Mouse (Mus musculus) layer of hippocampus, adult 11-12 months (tissue): ENCODE data around the gene Ugt1a6a.
"Not testable (repeated sequence)": the region's sequence is repeated elsewhere in the genome, so short reads cannot be mapped to it uniquely, and the experiment has no call there.

Experiments
- DNase-seq: peaks from one replicate; pipeline ENCODE4 v3.0.0; 2022; ENCODE audit warnings: low spot score

The Ugt1a6a gene

DNA sequence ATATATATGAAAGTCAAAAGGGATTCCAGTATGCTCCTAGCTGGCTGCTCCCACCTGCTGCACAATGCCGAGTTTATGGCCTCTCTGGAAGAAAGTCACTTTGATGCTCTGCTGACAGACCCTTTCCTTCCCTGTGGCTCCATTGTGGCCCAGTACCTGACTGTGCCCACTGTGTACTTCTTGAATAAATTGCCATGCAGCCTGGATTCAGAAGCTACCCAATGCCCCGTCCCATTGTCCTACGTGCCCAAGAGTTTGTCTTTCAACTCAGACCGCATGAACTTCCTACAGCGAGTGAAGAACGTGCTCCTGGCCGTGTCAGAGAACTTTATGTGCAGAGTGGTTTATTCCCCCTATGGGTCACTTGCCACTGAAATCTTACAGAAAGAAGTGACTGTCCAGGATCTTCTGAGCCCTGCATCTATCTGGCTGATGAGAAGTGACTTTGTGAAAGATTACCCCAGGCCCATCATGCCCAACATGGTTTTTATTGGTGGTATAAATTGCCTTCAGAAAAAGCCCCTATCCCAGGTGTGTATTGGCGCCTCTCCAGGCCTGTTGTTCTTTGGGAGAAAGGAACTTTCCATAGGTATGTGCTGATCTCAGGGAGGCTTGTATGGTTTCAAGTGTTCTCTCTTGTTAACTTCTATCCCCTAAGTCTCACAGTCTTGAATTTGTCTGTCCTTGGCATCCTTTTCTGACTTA, 77.9 kb downstream of the Ugt1a6a start:
- no peak for DNase-seq

GRCm38 (mm10) chr1:88213061-88213460, 78.5 kb downstream of the Ugt1a6a start:
- no peak for DNase-seq

DNA sequence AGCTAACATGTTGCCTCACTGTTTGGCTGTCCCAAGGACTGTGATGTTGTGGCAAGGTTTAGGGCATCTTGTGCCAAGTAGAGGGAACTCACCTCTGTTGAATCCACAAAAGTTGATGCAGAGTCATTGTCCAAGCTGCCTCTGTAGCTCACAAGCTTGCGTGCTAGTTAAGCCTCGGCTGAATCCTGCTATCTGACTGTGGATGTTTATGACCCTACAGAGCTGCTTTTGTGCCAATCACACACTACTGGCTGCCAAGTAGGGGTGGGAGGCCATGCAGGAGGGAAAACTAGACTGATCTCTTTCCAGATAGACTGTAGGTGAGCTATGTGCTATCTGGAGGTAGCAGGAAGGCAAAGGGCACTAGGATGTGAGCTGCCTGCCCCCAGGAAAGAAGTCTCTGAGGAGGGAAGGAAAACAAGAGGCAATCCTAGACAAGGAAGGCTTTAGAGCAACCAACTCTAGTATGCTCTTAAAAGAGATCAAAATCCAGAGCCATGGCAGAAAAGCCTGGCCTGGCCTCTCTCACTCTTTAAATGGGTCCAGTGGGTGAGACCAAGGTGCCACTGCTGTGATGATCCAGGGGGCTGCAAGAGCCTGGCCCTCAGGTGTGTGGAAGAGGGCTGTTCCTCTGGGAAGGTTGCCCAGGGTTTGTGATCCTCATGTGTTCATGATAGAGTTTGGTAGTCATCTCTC, 79.3 kb downstream of the Ugt1a6a start:
- no peak for DNase-seq

GRCm38 (mm10) chr1:88214462-88214952, 79.9 kb downstream of the Ugt1a6a start:
- no peak for DNase-seq

- no peak for DNase-seq
These were observed 81.1 kb downstream of the Ugt1a6a start for GRCm38 (mm10) chr1:88215466-88216380.

- no peak for DNase-seq
These were observed 81.9 kb downstream of the Ugt1a6a start for GRCm38 (mm10) chr1:88216551-88216950.

DNA sequence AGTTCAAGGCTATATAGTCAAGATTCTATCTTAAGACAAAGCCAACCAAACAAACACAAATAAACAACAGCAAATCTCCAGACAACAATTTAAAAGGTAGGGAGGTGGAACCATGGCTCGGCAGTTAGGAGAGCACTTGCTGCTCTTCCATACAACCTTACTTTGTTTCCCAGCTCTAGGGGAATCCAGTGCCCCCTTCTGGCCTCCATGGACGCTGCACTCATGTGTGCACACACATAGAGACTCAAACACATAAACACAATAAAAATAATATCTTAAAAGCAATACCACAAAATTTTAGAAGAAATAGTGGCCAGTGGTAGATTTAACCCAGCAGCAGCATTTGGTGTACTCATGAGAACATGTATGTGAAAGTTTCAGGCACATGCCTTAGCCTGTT, 82.5 kb downstream of the Ugt1a6a start:
- DNase-seq = no peak

- DNase-seq = no peak
These were observed 83.0 kb downstream of the Ugt1a6a start for GRCm38 (mm10) chr1:88217576-88217975.

DNA sequence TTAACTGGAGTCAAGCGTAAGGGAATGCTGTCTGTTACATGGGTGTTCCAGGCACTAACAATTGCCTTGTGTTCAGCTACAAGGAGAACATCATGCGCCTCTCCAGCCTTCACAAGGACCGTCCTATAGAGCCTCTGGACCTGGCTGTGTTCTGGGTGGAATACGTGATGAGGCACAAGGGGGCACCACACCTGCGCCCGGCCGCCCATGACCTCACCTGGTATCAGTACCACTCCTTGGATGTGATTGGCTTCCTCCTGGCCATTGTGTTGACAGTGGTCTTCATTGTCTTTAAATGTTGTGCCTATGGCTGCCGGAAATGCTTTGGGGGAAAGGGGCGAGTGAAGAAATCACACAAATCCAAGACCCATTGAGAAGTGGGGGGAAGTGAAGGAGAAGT, 83.4 kb downstream of the Ugt1a6a start:
- DNase-seq = no peak

DNA sequence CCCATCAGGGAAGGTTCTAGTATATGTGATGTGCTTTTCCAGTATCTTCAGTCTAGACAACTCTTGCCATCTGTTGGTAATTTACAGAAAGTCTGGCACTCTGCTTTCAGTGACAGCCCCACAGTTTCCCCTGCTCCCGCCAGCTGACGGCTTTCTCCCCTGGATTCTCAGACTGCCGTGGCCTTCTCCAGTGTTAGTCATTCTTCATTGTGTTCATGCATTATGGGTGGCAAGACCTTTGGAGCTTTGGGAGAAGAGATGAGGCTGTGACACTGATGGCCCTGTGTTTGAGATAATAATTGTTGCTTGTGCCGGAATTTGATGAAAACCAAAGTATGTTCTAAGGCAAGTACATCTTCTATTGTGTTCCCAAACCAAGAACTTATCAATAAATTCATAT, 84.0 kb downstream of the Ugt1a6a start:
- DNase-seq = no peak

GRCm38 (mm10) chr1:88219054-88219453, 84.4 kb downstream of the Ugt1a6a start:
- DNase-seq = no peak

DNA sequence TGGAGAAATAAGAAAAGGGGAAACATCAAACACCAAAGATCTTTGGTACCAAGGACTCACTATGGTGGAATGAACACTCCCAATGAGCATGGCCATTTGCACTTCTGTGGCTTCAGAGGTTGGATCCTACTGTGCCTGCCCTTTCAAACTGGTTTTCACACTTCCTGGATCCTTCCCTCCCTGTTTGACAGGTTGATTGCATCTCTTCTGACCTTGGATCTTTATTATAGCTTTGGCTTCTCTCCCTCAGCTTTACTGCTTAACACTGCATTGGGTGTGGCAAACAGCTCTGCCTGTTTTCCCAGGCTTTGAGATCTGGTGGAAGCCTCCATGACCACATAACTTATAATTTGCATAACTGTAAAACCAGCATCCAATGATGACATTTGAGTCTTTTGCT, 85.7 kb downstream of the Ugt1a6a start:
- no peak for DNase-seq

- no peak for DNase-seq
These were observed 87.6 kb downstream of the Ugt1a6a start for GRCm38 (mm10) chr1:88222216-88222615.

DNA sequence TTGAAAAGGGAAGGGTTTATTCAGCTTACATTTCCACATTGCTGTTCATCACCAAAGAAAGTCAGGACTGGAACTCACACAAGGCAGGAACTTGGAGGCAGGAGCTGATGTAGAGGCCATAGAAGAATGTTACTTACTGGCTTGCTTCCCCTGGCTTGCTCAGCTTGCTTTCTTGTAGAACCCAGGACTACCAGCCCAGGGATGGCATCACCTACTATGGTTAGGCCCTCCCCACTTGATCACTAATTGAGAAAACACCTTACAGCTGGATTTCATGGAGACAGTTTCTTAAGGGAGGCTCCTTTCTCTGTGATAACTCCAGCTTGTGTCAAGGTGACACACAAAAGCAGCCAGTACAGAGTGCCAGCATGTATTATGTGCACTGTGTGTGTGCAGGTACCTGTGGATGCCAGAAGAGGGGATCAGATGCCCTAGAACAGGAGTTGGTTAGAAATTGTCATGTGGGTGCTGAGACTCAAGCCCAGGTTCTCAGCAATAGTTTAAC, 88.5 kb downstream of the Ugt1a6a start:
- not testable (repeated sequence) for DNase-seq

GRCm38 (mm10) chr1:88223591-88223990, 89.0 kb downstream of the Ugt1a6a start:
- no peak for DNase-seq

DNA sequence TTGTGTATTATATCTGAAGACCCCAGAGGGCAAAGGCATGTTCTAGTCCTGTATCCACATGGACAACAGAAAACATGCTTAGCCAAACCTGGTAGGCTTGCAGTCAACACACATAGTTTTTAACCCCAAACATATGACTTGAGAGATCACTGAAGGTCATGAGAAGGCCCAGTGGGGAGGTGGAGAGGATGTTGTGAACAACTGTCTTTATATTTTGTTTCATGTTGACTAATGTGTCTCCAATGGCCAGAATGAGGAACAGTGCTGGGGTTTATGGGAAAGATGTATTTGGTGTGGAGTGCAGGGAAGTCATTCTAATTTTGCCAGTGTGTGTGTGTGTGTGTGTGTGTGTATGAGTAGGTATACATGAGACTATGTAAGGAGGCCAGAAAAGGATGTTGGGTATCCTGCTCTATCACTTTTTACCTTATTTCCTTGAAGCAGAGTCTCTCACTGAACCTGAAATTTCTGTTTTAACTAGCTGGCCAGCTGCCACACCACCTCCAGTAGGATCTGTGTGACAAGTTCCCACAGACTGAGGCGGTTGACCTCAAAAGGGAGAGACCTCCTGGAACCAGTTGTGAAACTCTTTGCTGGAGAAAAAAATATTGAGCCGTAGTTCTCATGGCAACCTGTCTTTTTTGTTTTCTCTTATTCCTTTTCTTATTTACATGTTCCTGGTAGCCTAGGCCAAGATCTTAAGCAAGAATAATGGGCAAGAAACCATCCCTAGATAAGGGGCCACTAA, 89.6 kb downstream of the Ugt1a6a start:
- no peak for DNase-seq

DNA sequence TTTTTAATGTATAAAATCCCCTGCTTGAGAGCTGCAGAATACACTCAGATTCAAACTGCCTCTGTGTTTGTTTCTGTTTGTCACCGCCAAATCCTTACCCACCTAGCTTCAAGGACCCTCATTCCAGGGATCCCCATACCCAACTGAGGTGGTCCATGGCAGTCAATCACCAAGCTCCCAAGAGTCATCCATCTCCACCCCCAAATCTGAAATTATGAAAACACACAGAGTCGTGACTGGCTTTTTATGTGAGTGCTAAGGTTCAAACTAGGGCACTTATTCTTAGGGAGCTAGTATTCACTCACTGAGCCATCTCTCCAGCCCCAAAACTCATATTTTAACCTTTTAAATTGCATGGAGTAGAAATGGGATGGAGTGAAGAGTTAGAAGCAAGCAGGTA, 90.7 kb downstream of the Ugt1a6a start:
- not testable (repeated sequence) for DNase-seq

DNA sequence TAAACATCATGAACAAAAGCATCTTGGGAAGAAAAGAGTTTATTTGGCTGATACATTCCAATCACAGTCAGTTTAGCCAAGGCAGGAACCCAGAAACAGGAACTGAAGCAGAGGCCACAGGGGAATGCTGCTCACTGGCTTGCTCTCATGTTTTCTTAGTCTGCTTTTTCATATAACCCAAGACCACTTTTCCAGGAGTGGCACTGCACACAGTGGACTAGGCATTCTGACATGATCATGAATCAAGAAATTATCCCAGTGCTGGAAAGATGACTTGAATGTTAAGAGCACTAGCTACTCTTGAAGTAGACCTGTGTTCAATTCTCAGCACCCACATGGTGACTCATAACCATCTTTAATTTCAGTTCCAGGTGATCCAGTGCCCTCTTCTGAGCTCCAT, 91.1 kb downstream of the Ugt1a6a start:
- DNase-seq = peak; percentile 2

GRCm38 (mm10) chr1:88226670-88227379, 92.2 kb downstream of the Ugt1a6a start, which contains the start of gene Mroh2a:
Gene Mroh2a, plus strand, starts transcription at chr1:88226986.
- DNase-seq = peak; percentile 5

DNA sequence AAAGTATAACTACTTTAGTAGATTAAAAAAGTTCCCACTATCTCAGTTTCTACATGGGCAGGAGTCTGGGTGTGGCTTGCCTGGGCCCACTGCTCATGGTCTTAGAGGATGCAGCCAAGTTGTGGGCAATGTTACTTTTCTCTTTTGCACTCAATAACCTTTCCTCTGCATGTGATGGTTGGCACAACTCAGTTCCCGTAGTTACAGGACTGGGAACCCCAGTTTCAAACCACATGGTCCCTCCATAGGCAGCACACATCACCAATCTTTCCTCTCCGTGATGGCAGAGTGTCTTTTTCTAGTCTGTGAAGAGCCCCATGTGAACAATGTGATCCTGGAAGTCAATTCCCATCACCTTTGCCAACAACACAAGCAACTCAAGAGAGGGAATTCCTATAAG, 92.9 kb downstream of the Ugt1a6a start:
- no peak for DNase-seq

DNA sequence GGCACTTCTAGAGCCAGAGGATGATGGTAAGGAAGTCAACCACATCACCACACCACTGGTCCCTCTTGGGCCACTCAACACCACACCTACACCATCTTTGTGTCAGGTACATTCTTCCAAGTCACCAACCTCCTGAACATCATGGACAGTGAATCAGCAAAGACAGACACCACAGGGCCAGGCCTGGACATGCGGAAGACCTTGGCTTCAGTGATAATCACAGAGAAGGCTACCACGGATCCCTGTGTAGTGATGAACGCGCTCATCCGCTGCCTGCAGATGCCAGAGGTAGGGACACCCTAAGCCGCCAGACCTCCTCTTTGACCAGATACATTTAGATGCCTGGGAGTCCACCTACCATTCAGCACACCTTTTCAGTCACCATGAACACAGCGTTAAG, 93.5 kb downstream of the Ugt1a6a start:
- no peak for DNase-seq
